Mouse (Mus musculus) forebrain, postnatal 0 days (tissue): ENCODE results near the gene Sod1. TPM values are rescaled to one million over a fixed set of nuclear protein-coding genes. Genes with fewer than 3 reads are reported as not detected.

Experiments used
- ATAC-seq: fragments of 200-750 bp; cut with Nextera tagmentation; 2 replicates; pipeline ENCODE4 v1.8.0; 2017; ENCODE audit warnings: mild to moderate bottlenecking, moderate library complexity
- DNase-seq: peaks from one replicate; pipeline ENCODE4 v3.0.0-alpha.2; 2015
- H3K27ac ChIP-seq: fragments of 300-500 bp; sonication (generic); 2 replicates; pipeline ENCODE4 v1.5.1; 2014; ENCODE audit warnings: low read depth, mild to moderate bottlenecking, antibody characterized with exemption, low read length, moderate library complexity, mixed read lengths
- H3K27me3 ChIP-seq: fragments of 300-500 bp; sonication (generic); 2 replicates; pipeline ENCODE4 v1.6.1; 2014; ENCODE audit warnings: mild to moderate bottlenecking, low read length, mixed read lengths; ENCODE audit not compliant: insufficient read depth
- H3K36me3 ChIP-seq: fragments of 300-500 bp; sonication (generic); 2 replicates; pipeline ENCODE4 v1.6.1; 2014; ENCODE audit warnings: mild to moderate bottlenecking, moderate library complexity; ENCODE audit not compliant: insufficient read depth
- H3K4me1 ChIP-seq: fragments of 300-500 bp; sonication (generic); 2 replicates; pipeline ENCODE4 v1.6.1; 2014; ENCODE audit warnings: antibody characterized with exemption; ENCODE audit not compliant: insufficient read depth
- H3K4me2 ChIP-seq: fragments of 300-500 bp; sonication (generic); 2 replicates; pipeline ENCODE4 v1.6.1; 2014; ENCODE audit warnings: low read depth, mild to moderate bottlenecking, moderate library complexity
- H3K4me3 ChIP-seq: fragments of 300-500 bp; sonication (generic); 2 replicates; pipeline ENCODE4 v1.5.1; 2014; ENCODE audit warnings: low read depth, low read length, mixed read lengths
- H3K9ac ChIP-seq: fragments of 300-500 bp; sonication (generic); 2 replicates; pipeline ENCODE4 v1.6.1; 2014; ENCODE audit warnings: mild to moderate bottlenecking
- H3K9me3 ChIP-seq: fragments of 300-500 bp; sonication (generic); 2 replicates; pipeline ENCODE4 v1.6.1; 2016; ENCODE audit warnings: low read length
- CTCF ChIP-seq: sonication (generic); IDR thresholded peaks from 2 replicates; pipeline ENCODE4 v1.5.1; 2016; ENCODE audit warnings: antibody characterized with exemption, control low read depth, low read depth
- WGBS: fragments of 180-500 bp; shearing (Covaris S2); extraction: QIAGEN DNeasy Blood & Tissue Kit; methylation state at CpG from one replicate; pipeline ENCODE4 v1.1.7; 2014; 5-methylcytosine and 5-hydroxymethylcytosine counted together
- polyA plus RNA-seq: library from polyadenylated mRNA; unstranded; fragments of >200 nt; fragmentation: Nextera tagmentation; extraction: Ambion mirVana; gene quantifications from 2 replicates; pipeline ENCODE4 v1.2.1, GENCODE M21; 2015
- total RNA-seq: library from RNA; depleted of rRNA; stranded (reverse); fragments of >200 nt; gene quantifications from 2 replicates; pipeline ENCODE4 v1.2.3, GENCODE M21; 2014

The Sod1 gene
- total and polyA plus RNA-seq, 2 experiments from 2014 or later, result 223 to 1,167 TPM

- 95% methylated on average over 2 of the region's 2 CpGs for WGBS
- Histone ChIP-seq H3K4me3 (no peak overlapping the region), H3K36me3 (peaks cover 61% of the 10 kb centered on the region), H3K4me1 (no peaks in the 10 kb centered on the region), H3K4me2 (no peak overlapping the region), H3K9ac (no peak overlapping the region), H3K27ac (no peak overlapping the region), H3K27me3 (no peaks in the 10 kb centered on the region), H3K9me3 (no peaks in the 10 kb centered on the region)
- DNase-seq (no peak), ATAC-seq (no peak)
- no peak for TF ChIP-seq CTCF
Observed at GRCm38 (mm10) chr16:90252521-90252920, 32.0 kb downstream of the Sod1 start.

DNA sequence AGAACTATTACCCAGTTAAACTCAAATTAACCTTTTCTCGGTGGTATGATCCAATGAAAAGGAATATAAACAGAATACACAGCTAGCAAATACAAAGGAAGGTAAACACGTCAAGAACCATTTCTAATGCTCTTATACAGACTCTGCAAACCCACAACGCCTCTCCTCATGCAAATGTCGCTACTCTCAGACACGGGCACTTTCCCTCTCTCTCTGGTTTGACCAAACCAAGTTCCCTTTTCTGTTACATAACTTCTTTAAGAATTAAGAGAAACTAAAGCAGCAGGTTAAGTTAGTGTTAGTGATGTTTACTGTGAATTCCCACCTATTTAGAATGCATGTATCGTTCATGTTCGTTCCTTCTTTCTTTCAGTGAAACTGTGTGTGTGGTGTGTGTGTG lies 38.4 kb downstream of the Sod1 start:
- ATAC-seq, result no peak
- Histone ChIP-seq H3K4me3 (no peak overlapping the region), H3K9ac (no peak overlapping the region), H3K9me3 (no peaks in the 10 kb centered on the region), H3K27me3 (no peaks in the 10 kb centered on the region), H3K4me1 (no peaks in the 10 kb centered on the region), H3K36me3 (peaks cover 39% of the 10 kb centered on the region), H3K4me2 (no peak overlapping the region), H3K27ac (no peak overlapping the region)
- 88% methylated on average over 7 of the region's 7 CpGs for WGBS
- no peak for TF ChIP-seq CTCF
- DNase-seq, result no peak

GRCm38 (mm10) chr16:90259623-90260022 lies 39.1 kb downstream of the Sod1 start:
- Histone ChIP-seq H3K27ac (no peak overlapping the region), H3K4me2 (no peak overlapping the region), H3K9ac (no peak overlapping the region), H3K36me3 (peaks cover 36% of the 10 kb centered on the region), H3K4me1 (no peaks in the 10 kb centered on the region), H3K27me3 (no peaks in the 10 kb centered on the region), H3K9me3 (no peaks in the 10 kb centered on the region), H3K4me3 (no peak overlapping the region)
- ATAC-seq (no peak), DNase-seq (no peak)
- 90% methylated on average over 5 of the region's 5 CpGs for WGBS
- TF ChIP-seq CTCF, result no peak

- 90% methylated on average over 4 of the region's 4 CpGs for WGBS
- H3K9me3 ChIP-seq, result no peaks in the 10 kb centered on the region
- no peak for ATAC-seq
- H3K4me2 ChIP-seq, result no peak overlapping the region
- DNase-seq, result no peak
- H3K27me3 ChIP-seq, result no peaks in the 10 kb centered on the region
- H3K36me3 ChIP-seq, result peaks cover 36% of the 10 kb centered on the region
- H3K27ac ChIP-seq, result no peak overlapping the region
- no peak overlapping the region for H3K4me3 ChIP-seq
- no peaks in the 10 kb centered on the region for H3K4me1 ChIP-seq
- no peak overlapping the region for H3K9ac ChIP-seq
- TF ChIP-seq CTCF, result no peak
Observed at GRCm38 (mm10) chr16:90260097-90260496, 39.5 kb downstream of the Sod1 start.

- no peak overlapping the region for H3K9ac ChIP-seq
- no peaks in the 10 kb centered on the region for H3K4me1 ChIP-seq
- peaks cover 30% of the 10 kb centered on the region for H3K36me3 ChIP-seq
- H3K9me3 ChIP-seq, result no peaks in the 10 kb centered on the region
- no peak overlapping the region for H3K27ac ChIP-seq
- no peak for DNase-seq
- H3K4me2 ChIP-seq, result no peak overlapping the region
- 95% methylated on average over 2 of the region's 2 CpGs for WGBS
- no peak for TF ChIP-seq CTCF
- H3K4me3 ChIP-seq, result no peak overlapping the region
- no peaks in the 10 kb centered on the region for H3K27me3 ChIP-seq
- ATAC-seq, result no peak
Observed at GRCm38 (mm10) chr16:90261791-90262190, 41.2 kb downstream of the Sod1 start.

DNA sequence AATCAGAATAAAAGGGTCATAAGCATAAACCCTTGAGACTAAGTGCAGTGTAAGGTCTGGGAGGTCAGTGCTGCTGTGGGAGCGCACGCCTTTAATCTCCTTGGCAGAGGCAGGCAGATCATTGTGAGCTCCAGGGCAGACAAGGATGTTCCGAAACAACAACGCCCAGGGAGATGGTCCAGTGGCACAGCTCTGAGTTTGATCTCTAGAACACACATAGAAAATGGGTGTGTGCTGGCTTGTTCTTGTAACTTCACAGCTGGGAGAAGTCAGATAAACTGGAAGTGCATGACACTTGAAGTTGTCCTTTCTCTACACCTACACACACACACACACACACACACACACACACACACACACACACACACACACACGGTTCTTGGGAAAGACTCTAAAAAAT lies 43.5 kb downstream of the Sod1 start:
- H3K4me3 ChIP-seq, result no peak overlapping the region
- peaks cover 14% of the 10 kb centered on the region for H3K36me3 ChIP-seq
- H3K27me3 ChIP-seq, result no peaks in the 10 kb centered on the region
- H3K4me2 ChIP-seq, result no peak overlapping the region
- TF ChIP-seq CTCF, result no peak
- DNase-seq, result no peak
- no peaks in the 10 kb centered on the region for H3K9me3 ChIP-seq
- ATAC-seq, result no peak
- H3K9ac ChIP-seq, result no peak overlapping the region
- H3K4me1 ChIP-seq, result no peaks in the 10 kb centered on the region
- WGBS, result 84% methylated on average over 5 of the region's 5 CpGs
- no peak overlapping the region for H3K27ac ChIP-seq

DNA sequence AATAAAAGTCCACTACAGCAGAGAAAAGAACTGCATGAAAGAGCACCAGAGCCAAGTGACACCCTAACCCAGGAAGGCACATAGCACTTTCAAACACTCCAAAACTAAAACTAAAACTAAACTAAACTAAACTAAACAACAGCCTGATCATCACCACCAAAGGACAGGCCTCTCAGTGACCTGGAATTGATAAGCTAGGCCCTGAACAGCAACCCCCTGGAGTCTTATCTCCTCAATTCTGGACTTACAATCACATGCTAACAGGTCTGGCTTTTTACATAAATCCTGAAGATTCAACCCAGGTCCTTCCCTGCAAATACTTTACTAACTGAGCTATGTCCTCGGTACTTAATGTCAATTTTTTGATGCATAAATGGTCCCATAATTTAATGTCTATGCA lies 44.6 kb downstream of the Sod1 start:
- 84% methylated on average over 1 of the region's 1 CpGs for WGBS
- Histone ChIP-seq H3K4me2 (no peak overlapping the region), H3K4me3 (no peak overlapping the region), H3K27me3 (no peaks in the 10 kb centered on the region), H3K9me3 (no peaks in the 10 kb centered on the region), H3K27ac (no peak overlapping the region), H3K4me1 (no peaks in the 10 kb centered on the region), H3K9ac (no peak overlapping the region), H3K36me3 (0 out of 2 replicates have a peak, but pooled peaks cover 6% of the 10 kb centered on the region)
- ATAC-seq (no peak), DNase-seq (no peak)
- TF ChIP-seq CTCF, result no peak

- H3K4me1 ChIP-seq, result no peaks in the 10 kb centered on the region
- no peaks in the 10 kb centered on the region for H3K27me3 ChIP-seq
- no peak for ATAC-seq
- H3K4me3 ChIP-seq, result no peak overlapping the region
- no peaks in the 10 kb centered on the region for H3K9me3 ChIP-seq
- no peak overlapping the region for H3K27ac ChIP-seq
- TF ChIP-seq CTCF, result no peak
- H3K9ac ChIP-seq, result no peak overlapping the region
- 10% methylated on average over 1 of the region's 1 CpGs for WGBS
- no peak for DNase-seq
- no peak overlapping the region for H3K4me2 ChIP-seq
- no peaks in the 10 kb centered on the region for H3K36me3 ChIP-seq
Observed at GRCm38 (mm10) chr16:90266581-90266980, 46.0 kb downstream of the Sod1 start.
